8 mouse cellular contexts compared by ENCODE assay signal in the genomic region with DNA sequence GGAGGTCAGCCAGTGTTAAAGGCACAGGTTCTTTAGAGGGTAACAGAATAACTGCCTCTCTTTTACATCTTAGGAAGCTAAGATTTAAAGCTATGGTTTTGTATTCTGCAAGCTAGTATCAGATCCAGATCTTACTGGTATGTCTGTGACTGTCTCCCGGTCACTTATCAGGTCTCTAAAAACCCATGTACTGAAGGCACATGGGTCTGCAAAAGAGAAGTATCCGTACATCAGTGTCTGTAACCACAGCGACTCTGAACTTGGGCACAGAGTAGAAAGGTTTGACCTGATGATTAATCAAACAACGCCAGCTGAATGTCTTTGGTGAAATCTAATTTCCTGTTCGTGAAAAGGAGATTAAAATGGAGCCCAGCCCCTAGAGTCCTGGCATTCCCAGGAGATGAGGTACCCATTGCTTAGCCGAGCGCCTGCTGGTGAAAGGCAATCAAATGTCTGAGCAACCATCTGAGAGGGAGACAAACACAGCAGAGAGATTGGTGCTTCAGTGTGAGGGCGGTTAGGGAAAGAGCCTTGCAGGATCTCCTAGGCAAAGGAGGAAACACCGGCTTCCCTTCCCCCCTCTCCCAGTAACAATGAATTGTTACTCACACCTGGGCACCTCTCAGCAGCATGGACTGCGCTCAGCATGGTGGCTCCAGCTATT.
A peak's percentile ranks its signal among the peaks of the same experiment; 100 is the strongest.
DNase-seq lines count a peak whose midpoint lies in the region; ATAC-seq lines count a peak whose summit lies in the region.

No protein-coding gene starts in this region.

- no peaks in the 10 kb centered on the region for H3K9me3 ChIP-seq in lung, embryonic 16.5 days (ENCODE audit: control insufficient read depth, low read length)
- H3K9me3 ChIP-seq in neural tube, embryonic 14.5 days (ENCODE audit: control insufficient read depth, low read length) = no peaks in the 10 kb centered on the region

- peak overlapping the region; percentile 61 for H3K27ac ChIP-seq in lung, embryonic 16.5 days (ENCODE audit: low read length)
- H3K27ac ChIP-seq in neural tube, embryonic 14.5 days (ENCODE audit: low read depth, low read length) = no peak overlapping the region

- no peak overlapping the region for H3K4me3 ChIP-seq in lung, embryonic 16.5 days (ENCODE audit: low read length)
- no peak overlapping the region for H3K4me3 ChIP-seq in neural tube, embryonic 14.5 days (ENCODE audit: low read depth, low read length)

- WGBS in lung, embryonic 16.5 days = 44% methylated on average over 10 of the region's 10 CpGs
- 29% methylated on average over 10 of the region's 10 CpGs for WGBS in neural tube, embryonic 14.5 days

- H3K36me3 ChIP-seq in lung, embryonic 16.5 days (ENCODE audit: control insufficient read depth, insufficient read depth, low read length) = no peaks in the 10 kb centered on the region
- no peaks in the 10 kb centered on the region for H3K36me3 ChIP-seq in neural tube, embryonic 14.5 days (ENCODE audit: control insufficient read depth, insufficient read depth, low read length)

- no peak overlapping the region for H3K4me2 ChIP-seq in lung, embryonic 16.5 days (ENCODE audit: low read depth, low read length)
- H3K4me2 ChIP-seq in neural tube, embryonic 14.5 days (ENCODE audit: low read depth, low read length) = no peak overlapping the region

- H3K27me3 ChIP-seq in lung, embryonic 16.5 days (ENCODE audit: control insufficient read depth, insufficient read depth, low read depth, low read length) = no peaks in the 10 kb centered on the region
- H3K27me3 ChIP-seq in neural tube, embryonic 14.5 days (ENCODE audit: control insufficient read depth, insufficient read depth, low read length) = no peaks in the 10 kb centered on the region

- no peak overlapping the region for H3K9ac ChIP-seq in lung, embryonic 16.5 days (ENCODE audit: low read length)
- H3K9ac ChIP-seq in neural tube, embryonic 14.5 days (replicated peaks; ENCODE audit: low read depth, low read length) = no peak overlapping the region

- 0 out of 2 replicates have a peak, but pooled peaks have one; percentile 2 for ATAC-seq in cerebellum, adult (ENCODE audit: insufficient number of reproducible peaks, low FRiP score, low TSS enrichment)
- no peak for ATAC-seq in lung, embryonic 16.5 days (ENCODE audit: low read depth)
- peak; percentile 41 for ATAC-seq in neural tube, embryonic 14.5 days (ENCODE audit: low read depth)

- H3K4me1 ChIP-seq in lung, embryonic 16.5 days (replicated peaks; ENCODE audit: control insufficient read depth, insufficient read depth, low read length) = peaks cover 11% of the 10 kb centered on the region
- H3K4me1 ChIP-seq in neural tube, embryonic 14.5 days (ENCODE audit: control insufficient read depth, insufficient read depth, low read length) = peaks cover 12% of the 10 kb centered on the region

- DNase-seq in cerebellum, adult 9-11 months = no peak
- no peak for DNase-seq in lung, postnatal 36 days
- peak; percentile 30 for DNase-seq in hindlimb bud, embryonic 11.5 days (ENCODE audit: extremely low spot score, low read depth, low spot score)
- no peak for DNase-seq in frontal cortex, postnatal 14 days (ENCODE audit: low spot score in 2 of 2)
- no peak for DNase-seq in cerebellum, adult 9-10 months
